Mouse (Mus musculus) spleen, postnatal 14 days (tissue): ENCODE results near the gene Ick.
"Not testable (repeated sequence)": the region's sequence is repeated elsewhere in the genome, so short reads cannot be mapped to it uniquely, and the experiment has no call there.

ENCODE experiments used
- DNase-seq, 2 experiments: peaks; one replicate each; pipeline ENCODE4 v3.0.0; 2021 to 2022; ENCODE audit warnings: low spot score in 2 of 2

Gene Ick

DNA sequence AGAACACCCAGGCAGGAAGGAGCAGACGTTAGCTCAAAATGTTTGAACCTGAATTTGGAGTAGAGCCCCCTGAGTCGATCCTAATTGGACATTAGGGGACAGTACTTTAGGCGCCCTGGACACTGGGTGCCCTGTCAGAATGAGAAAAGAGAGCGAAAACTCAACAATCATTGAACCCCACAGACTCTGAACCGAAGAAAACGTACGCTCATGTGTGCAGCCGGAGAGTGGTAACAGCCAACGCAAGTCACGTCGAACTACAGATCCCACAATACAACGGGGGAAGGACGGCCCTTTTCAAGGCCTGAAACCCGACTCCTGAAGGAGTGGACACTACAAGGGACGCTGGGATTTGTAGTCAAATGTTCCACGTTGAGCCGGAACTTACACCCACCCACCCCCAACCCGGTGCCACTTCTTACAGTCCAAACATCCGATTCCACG, at the start of gene Ick, which contains the start of gene Fbxo9:
Ick (plus strand) TSS at position 397 of the 444 bp plus-strand sequence.
Fbxo9 (minus strand) TSS at position 270 of the 444 bp plus-strand sequence.
- DNase-seq, result peak; percentile 65 to 79

- no peak for DNase-seq
Measured at GRCm38 (mm10) chr9:78059525-78060120, 49.4 kb upstream of the Ick start.

DNA sequence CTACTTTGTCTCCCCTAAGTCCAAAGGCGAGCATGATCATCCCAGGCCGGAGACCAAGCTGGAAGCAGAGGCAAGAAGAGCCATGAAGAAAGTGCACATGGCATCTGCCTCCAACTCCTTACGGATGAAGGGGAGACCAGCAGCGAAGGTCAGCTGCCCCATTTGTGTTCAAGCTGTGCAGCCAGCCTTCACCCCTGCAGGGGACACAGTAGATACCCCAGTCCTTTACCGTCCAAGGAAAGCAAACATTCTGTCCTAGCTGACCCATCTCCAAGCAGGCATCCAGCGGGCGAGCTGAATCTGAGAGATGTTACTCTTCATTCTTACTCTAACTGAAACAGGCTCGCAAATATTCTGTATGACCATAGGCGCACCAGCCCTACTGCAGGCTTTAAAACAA, 46.6 kb upstream of the Ick start:
- no peak for DNase-seq

DNA sequence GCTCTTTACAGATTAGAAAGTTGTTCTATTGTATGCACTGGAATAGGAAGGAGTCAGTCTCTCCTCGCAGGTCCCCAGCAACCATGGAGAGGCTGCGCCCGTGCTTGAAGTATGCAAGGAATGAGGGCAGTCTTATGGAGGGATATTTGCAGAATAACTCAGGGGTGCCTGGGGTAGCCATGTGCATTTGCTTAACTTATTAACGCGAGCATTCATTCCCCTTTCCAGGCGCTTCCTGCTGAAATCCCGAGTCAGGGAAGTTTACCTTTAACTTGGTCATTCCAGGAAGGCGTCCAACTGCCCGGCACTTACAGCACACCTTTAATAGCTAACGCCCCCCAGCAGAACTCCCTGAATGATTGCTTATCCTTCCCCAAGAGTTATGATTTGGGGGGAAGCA, 44.9 kb upstream of the Ick start:
- no peak for DNase-seq

DNA sequence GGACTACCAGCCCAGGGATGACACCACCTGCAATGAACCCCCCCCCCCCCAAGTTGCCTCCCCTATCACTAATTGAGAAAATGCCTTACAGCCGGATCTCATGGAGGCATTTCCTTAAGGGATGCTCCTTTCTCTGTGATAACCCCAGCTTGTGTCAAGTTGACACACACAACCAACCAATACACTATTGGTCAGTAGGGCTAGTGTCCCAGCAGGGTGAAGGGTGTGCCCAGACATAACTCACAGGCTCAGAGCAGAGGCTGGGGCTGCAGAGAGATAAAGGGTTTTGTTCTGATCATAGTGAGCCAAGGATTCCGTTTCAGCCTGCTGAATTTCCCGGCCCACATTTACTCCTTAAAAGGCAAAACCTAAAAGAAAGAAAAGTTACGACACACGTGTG, 38.5 kb upstream of the Ick start:
- no peak for DNase-seq

GRCm38 (mm10) chr9:78071626-78072025, 37.4 kb upstream of the Ick start:
- no peak for DNase-seq

DNA sequence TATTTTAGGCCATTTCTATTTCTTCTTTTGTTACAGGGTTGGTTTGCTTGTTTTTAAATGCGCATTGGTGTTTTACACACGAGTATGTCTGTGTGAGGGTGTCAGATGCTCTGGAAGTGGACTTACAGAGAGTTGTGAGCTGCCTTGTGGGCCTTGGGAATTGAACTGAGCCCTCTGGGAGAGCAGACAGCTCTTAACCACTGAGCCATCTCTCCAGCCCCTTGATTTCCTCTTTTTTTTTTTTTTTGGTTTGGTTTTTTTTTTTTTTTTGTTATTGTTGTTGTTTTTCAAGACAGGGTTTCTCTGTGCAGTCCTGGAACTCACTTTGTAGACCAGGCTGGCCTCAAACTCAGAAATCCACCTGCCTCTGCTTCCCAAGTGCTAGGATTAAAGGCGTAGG, 35.7 kb upstream of the Ick start:
- DNase-seq, result not testable (repeated sequence)

- DNase-seq, result no peak
Measured at GRCm38 (mm10) chr9:78073713-78074340, 35.2 kb upstream of the Ick start.

- DNase-seq, result no peak
Measured at GRCm38 (mm10) chr9:78075256-78075655, 33.7 kb upstream of the Ick start.

DNA sequence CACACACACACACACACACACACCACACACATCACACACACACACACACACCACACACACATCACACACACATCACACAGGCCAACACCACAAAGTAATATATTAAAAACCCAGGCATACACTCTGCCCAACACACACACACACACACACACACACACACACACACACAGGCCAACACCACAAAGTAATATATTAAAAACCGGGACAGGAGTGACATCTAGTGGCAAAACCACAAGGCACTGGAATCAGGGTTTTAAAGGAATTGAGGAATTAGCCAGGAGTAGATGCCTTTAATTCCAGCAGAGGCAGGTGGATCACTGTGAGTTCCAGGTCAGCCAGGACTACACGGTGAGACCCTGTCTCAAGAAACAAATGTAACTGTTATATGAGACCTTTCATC, 30.8 kb upstream of the Ick start:
- no peak for DNase-seq

- DNase-seq, result no peak
Measured at GRCm38 (mm10) chr9:78081835-78082234, 27.2 kb upstream of the Ick start.

DNA sequence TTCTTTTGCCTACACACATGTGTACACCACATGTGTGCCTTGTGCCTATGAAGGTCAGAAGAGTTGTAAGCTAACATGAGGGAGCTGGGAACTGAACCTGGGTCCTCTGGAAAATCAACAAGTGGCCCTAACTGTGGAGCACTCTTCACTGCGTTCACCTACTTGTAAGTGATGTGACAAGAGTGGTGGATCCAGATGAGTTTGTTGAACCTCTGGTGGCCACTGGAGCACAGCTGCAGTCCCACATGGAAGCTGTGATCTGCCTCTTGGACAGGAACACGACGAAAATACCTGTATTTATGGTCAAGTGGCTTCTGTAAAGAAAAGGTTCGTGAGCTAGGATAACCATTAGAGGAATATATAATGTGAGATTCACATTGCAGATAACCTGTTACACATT, 24.7 kb upstream of the Ick start:
- DNase-seq, result no peak

- no peak for DNase-seq
Measured at GRCm38 (mm10) chr9:78085722-78086287, 23.2 kb upstream of the Ick start.

DNA sequence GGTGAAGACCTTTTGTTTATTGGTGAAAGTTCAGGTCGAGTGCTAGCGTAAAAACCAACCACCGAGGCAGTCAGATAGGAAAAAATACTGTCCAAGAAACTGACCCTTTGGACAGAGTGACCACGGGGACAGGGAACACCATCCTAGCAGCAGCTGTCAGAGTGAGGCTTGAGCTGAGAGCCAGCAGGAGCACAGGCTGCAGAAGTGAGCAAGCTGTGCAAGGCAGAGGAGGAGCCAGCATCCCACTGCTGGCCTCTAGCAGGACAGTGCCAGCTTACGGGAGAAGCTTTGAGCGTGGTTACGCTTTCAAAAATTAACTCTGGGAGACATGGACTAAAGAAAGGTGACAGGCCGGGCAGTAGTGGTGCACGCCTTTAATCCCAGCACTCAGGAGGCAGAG, 21.2 kb upstream of the Ick start:
- DNase-seq, result no peak

DNA sequence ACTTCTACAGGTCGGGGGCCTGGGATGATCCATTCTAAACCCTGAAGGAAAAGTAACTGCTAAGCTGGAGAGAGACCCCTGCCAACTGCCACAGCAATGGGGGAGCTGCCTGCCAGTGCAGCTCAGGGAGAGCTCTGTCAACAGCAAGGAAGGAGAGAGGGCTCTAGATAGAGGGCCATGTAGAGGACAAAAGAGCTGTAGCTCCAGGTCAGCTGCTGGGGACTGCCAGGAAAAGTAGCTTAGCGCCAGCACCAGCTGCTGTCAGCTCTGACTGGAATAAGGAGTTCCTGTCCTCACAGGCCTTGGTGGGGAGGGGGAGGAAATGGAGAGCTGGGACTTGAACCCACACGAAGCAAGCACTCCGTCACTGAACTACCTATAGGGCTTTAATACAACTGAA, 20.5 kb upstream of the Ick start:
- no peak for DNase-seq

- DNase-seq, result no peak
Measured at GRCm38 (mm10) chr9:78088971-78089370, 20.0 kb upstream of the Ick start.

- DNase-seq, result no peak
Measured at GRCm38 (mm10) chr9:78089906-78090305, 19.1 kb upstream of the Ick start.

DNA sequence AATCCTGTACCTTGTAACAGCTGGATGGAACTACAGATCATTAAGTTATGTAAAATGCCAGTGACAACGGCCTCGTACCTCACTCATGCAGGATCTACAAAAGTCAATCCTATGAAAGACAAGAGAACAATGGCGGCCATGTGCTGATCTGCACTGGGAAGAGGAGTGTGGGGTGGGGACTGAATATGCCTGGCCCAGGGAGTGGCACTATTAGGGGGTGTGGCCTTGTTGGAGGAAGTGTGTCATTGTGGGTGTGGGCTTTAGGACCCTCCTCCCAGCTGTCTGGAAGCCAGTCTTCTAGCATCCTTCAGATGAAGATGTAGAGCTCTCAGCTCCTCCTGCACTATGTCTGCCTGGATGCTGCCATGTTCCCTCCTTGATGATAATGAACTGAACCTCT, 18.4 kb upstream of the Ick start:
- no peak for DNase-seq

DNA sequence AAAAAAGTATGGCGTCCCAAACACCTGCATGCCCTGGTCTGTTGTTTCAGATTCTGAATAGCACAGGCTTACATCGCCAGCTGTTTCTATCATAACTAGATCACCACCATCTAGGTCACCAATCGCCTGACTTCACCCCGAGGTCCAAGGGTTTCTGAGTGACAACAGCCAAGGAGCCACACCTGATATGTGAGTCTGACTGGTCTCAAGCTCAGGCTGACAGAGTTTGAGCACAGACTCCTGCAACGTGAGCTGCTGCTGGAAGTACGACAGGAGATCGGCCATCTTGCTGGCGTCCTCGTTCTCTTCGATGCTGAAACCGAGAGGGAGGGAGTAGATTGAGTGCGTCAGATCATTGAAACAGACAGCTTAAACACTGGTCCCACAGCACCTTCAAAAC, 13.3 kb upstream of the Ick start:
- DNase-seq, result no peak

DNA sequence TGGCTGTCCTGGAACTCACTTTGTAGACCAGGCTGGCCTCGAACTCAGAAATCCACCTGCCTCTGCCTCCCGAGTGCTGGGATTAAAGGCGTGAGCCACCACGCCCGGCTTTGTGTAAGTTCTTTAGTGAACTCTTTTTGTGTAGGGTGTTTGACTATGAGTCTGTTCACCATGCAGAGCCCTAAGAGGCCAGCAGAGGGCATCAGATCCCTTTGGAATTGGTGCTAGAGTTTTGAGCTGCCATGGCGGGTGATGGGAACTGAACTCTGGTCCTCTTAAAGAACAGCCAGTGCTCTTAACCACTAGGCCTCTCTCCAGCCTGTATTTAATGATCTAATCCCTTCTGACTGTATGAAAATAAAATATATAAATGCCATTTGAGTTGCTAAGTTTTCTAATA, 12.6 kb upstream of the Ick start:
- DNase-seq, result no peak

DNA sequence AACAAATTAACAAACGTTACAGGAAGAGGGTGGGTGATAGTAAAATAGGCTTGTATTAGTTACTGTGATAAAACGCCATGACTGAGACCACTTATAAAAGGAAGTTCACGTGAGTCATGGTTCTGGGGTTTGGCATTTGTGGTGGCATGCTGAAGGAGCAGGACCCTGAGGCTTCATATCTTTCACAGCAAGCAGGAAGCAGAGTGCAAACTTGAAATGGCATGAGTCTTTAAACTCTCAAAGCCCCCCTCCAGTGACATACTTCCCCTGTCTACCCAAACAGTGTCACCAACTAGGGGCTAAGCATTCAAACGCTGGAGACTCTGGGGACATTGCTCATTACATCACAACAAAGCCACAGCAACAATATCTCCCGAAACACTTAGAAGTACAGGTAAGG, 8.0 kb upstream of the Ick start:
- DNase-seq, result no peak

- DNase-seq, result no peak
Measured at GRCm38 (mm10) chr9:78101431-78101830, 7.6 kb upstream of the Ick start.

GRCm38 (mm10) chr9:78103965-78104560, 4.9 kb upstream of the Ick start:
- no peak for DNase-seq
